In the genomic region with DNA sequence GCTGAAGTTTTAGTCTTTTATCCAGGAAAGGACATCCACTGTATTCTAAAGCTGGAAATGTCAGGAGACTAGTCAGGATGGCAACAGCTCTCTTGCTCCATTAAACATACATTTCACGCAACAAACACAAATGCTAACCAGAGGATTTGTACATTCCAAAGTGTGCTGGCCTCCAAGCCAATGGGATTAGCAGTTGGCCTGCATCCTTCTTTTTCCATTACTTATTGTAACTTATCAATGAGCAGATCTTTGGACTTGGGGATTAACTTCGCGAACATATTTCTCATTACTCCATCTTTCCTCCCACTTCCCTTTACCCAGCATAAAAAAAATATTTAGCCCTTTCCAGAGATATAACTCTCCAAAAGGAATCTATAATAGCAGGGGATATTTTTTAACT, we compare ENCODE assay signal across 12 mouse cellular contexts.
"Had no signal": no experiment of that assay in that cellular context is flagged by ENCODE, and none has a peak within 500 bp of the region (broad histone marks: within the 10 kb centered on the region; RNA-seq: fewer than 3 reads in every experiment).

No protein-coding gene starts in this region.

- DNase-seq: retina, postnatal 1 day; right cerebral cortex, adult 18-20 months; right cerebral cortex, postnatal 14 days; right cerebral cortex, postnatal 25 days; right cerebral cortex, postnatal 4 days; spleen, adult 18-20 months; thymus, adult 18-20 months; thymus, adult 2 months; thymus, postnatal 14 days; thymus, postnatal 25 days; thymus, postnatal 36 days; thymus, postnatal 4 days had no signal
